Mouse (Mus musculus) heart, postnatal 0 days (tissue): ENCODE data around the gene Cog5. TPM values are rescaled to one million over a fixed set of nuclear protein-coding genes. Genes with fewer than 3 reads are reported as not detected.

Source experiments
- ATAC-seq: fragments of 200-750 bp; cut with Nextera tagmentation; 2 replicates; pipeline ENCODE4 v1.8.0; 2017; ENCODE audit warnings: low read depth, moderate number of reproducible peaks, moderate library complexity; ENCODE audit not compliant: insufficient read depth
- DNase-seq: peaks from one replicate; pipeline ENCODE4 v3.0.0-alpha.2; 2016; ENCODE audit warnings: low spot score
- H3K27ac ChIP-seq: fragments of 300-500 bp; sonication (generic); 2 replicates; pipeline ENCODE4 v1.5.1; 2014; ENCODE audit warnings: low read depth, mild to moderate bottlenecking
- H3K27me3 ChIP-seq: fragments of 300-500 bp; sonication (generic); 2 replicates; pipeline ENCODE4 v1.6.1; 2014; ENCODE audit warnings: low read length, mixed read lengths; ENCODE audit not compliant: control insufficient read depth, insufficient read depth
- H3K36me3 ChIP-seq: fragments of 300-500 bp; sonication (generic); replicated peaks from 2 replicates; pipeline ENCODE4 v1.6.1; 2014; ENCODE audit warnings: low read length, mixed read lengths; ENCODE audit not compliant: control insufficient read depth, insufficient read depth
- H3K4me1 ChIP-seq: fragments of 300-500 bp; sonication (generic); 2 replicates; pipeline ENCODE4 v1.6.1; 2014; ENCODE audit warnings: antibody characterized with exemption; ENCODE audit not compliant: control insufficient read depth, insufficient read depth
- H3K4me2 ChIP-seq: fragments of 300-500 bp; sonication (generic); 2 replicates; pipeline ENCODE4 v1.6.1; 2014; ENCODE audit warnings: low read depth, mild to moderate bottlenecking, low read length, moderate library complexity
- H3K4me3 ChIP-seq: fragments of 300-500 bp; sonication (generic); 2 replicates; pipeline ENCODE4 v1.5.1; 2014; ENCODE audit warnings: low read depth, low read length
- H3K9ac ChIP-seq: fragments of 300-500 bp; sonication (generic); replicated peaks from 2 replicates; pipeline ENCODE4 v1.6.1; 2014; ENCODE audit warnings: low read depth, low read length, mixed read lengths
- H3K9me3 ChIP-seq: fragments of 300-500 bp; sonication (generic); replicated peaks from 2 replicates; pipeline ENCODE4 v1.6.1; 2016; ENCODE audit warnings: low read length; ENCODE audit not compliant: control insufficient read depth
- CTCF ChIP-seq: IDR thresholded peaks from 2 replicates; pipeline ENCODE4 v1.5.1; 2016; ENCODE audit warnings: antibody characterized with exemption, control low read depth, low read depth
- EP300 ChIP-seq: IDR thresholded peaks from 2 replicates; pipeline ENCODE4 v1.6.1; 2016; ENCODE audit warnings: antibody characterized with exemption, low read depth
- WGBS: fragments of 180-500 bp; shearing (Covaris S2); extraction: QIAGEN DNeasy Blood & Tissue Kit; methylation state at CpG from one replicate; pipeline ENCODE4 v1.1.7; 2014; 5-methylcytosine and 5-hydroxymethylcytosine counted together
- polyA plus RNA-seq: library from polyadenylated mRNA; unstranded; fragments of >200 nt; fragmentation: Nextera tagmentation; extraction: Ambion mirVana; gene quantifications from 2 replicates; pipeline ENCODE4 v1.2.1, GENCODE M21; 2015
- total RNA-seq: library from RNA; depleted of rRNA; stranded (reverse); fragments of >200 nt; gene quantifications from 2 replicates; pipeline ENCODE4 v1.2.3, GENCODE M21; 2014; ENCODE audit warnings: low replicate concordance

Cog5 gene
- total and polyA plus RNA-seq, 2 experiments from 2014 or later: 22.4 to 58.4 TPM

DNA sequence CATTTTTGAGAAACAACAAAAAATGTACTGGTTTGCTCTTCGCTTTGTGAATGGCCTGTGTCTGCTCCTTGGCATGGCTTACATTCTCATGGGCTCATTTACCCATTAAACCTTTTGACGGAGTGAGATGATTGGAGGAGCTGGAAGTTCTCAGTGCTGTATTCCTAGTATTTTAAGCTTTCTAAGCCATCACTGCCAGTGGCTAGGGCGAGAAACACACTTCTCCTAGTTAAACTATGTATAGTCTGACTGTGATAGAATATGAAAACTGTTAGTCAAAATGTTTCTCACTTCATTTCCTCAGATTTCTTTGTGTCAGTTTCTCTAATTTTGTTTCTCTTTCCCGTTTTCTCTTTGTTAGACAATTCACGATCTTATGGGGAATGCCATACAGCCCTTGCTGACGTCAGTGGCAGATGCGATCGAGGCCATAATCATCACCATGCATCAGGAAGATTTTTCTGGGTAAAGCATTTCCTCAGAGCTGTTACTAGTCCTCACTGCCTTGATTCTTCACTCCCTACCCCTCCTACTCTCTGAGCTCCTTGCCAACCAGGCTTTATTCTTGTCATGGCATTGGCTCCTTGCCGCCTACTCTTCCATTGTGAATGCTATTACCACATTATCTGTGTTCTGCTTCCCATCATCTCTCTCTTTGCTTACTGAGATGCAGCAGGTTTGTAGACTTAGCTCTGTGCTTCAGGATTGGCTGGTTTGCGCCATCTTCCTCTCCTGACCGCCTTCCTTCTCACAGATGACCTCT, 231.4 kb downstream of the Cog5 start:
- TF ChIP-seq EP300 (no peak), CTCF (no peak)
- Histone ChIP-seq H3K27me3 (no peaks in the 10 kb centered on the region), H3K9me3 (no peaks in the 10 kb centered on the region), H3K4me1 (no peaks in the 10 kb centered on the region), H3K4me3 (no peak overlapping the region), H3K27ac (no peak overlapping the region), H3K4me2 (no peak overlapping the region), H3K9ac (no peak overlapping the region), H3K36me3 (peaks cover 16% of the 10 kb centered on the region; the same call in 1 of the 2 replicates)
- DNase-seq (no peak), ATAC-seq (no peak)
- 94% methylated on average over 11 of the region's 11 CpGs for WGBS

DNA sequence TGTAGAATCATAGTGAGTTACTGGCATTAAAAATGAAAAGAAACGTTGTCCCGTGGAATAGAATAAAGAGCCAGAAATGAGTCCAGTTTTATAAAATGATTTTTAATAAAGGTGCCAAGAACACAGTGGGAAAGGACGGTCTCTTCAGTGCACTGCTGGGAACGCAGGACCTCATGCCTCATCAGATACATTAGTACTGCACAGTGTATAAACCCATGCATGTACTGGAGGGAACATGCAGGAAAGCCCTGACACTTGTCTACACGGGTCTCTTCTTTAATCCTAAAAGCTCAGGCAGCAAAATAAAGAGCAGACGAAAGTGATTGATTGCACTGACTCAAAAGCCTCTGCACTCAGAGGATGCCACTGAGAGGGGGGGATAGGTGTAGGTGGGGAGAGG, 236.0 kb downstream of the Cog5 start:
- H3K4me3 ChIP-seq: no peak overlapping the region
- H3K27me3 ChIP-seq: no peaks in the 10 kb centered on the region
- TF ChIP-seq EP300: no peak
- TF ChIP-seq CTCF: no peak
- no peak for DNase-seq
- peaks cover 16% of the 10 kb centered on the region; the same call in 1 of the 2 replicates for H3K36me3 ChIP-seq
- no peak for ATAC-seq
- 83% methylated on average over 6 of the region's 6 CpGs for WGBS
- H3K4me1 ChIP-seq: peaks cover 4% of the 10 kb centered on the region; the same call in 1 of the 2 replicates
- no peak overlapping the region for H3K9ac ChIP-seq
- no peak overlapping the region for H3K27ac ChIP-seq
- H3K9me3 ChIP-seq: no peaks in the 10 kb centered on the region
- no peak overlapping the region for H3K4me2 ChIP-seq

DNA sequence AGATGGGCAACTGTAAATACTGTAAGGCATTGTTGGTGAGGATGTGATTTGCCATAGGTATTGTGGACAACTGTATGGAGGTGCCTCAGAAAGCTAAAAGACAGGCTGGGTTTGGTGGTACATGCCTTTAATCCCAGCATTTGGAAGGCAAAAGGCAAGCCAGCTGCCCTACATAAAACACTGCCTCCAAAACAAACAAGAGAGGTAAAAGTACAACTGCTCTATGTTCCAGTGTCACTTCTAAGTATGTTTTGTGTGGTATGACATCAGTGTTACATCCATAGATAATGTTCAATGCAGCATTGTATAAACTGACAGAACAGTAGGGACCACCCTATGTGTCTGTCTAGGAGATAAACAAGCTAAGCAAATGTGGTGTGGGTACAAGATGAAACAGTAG, 237.4 kb downstream of the Cog5 start:
- Histone ChIP-seq H3K4me3 (no peak overlapping the region), H3K4me2 (no peak overlapping the region), H3K9ac (no peak overlapping the region), H3K27ac (no peak overlapping the region), H3K4me1 (peaks cover 8% of the 10 kb centered on the region; the same call in 1 of the 2 replicates), H3K36me3 (0 out of 2 replicates have a peak, but pooled peaks cover 6% of the 10 kb centered on the region), H3K27me3 (no peaks in the 10 kb centered on the region), H3K9me3 (no peaks in the 10 kb centered on the region)
- TF ChIP-seq CTCF: no peak
- no peak for TF ChIP-seq EP300
- DNase-seq (no peak), ATAC-seq (no peak)

DNA sequence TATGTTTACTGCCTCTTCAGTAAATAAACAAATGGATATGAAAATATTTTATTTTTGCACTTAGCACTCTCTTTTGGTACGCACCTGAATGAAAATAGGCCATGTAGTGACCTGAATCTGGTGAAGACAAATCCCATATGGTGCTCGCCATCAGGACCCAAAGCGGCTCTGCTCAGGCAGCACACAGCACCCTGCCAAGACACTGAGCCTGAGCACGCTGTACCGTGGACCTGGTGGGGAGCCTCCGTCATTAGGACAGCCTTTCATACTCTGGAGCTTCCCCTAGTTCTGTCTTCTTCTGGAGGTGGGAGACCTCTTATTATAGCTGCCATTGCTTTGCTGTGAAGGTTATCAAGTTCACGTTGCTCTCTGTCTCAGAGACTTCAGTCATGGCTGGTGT, 238.1 kb downstream of the Cog5 start:
- Histone ChIP-seq H3K36me3 (no peaks in the 10 kb centered on the region), H3K27ac (no peak overlapping the region), H3K4me3 (no peak overlapping the region), H3K9ac (no peak overlapping the region), H3K4me1 (peaks cover 8% of the 10 kb centered on the region; the same call in 1 of the 2 replicates), H3K4me2 (no peak overlapping the region), H3K27me3 (no peaks in the 10 kb centered on the region), H3K9me3 (no peaks in the 10 kb centered on the region)
- ATAC-seq: no peak
- TF ChIP-seq EP300 (no peak), CTCF (no peak)
- WGBS: 82% methylated on average over 7 of the region's 7 CpGs
- DNase-seq: no peak

DNA sequence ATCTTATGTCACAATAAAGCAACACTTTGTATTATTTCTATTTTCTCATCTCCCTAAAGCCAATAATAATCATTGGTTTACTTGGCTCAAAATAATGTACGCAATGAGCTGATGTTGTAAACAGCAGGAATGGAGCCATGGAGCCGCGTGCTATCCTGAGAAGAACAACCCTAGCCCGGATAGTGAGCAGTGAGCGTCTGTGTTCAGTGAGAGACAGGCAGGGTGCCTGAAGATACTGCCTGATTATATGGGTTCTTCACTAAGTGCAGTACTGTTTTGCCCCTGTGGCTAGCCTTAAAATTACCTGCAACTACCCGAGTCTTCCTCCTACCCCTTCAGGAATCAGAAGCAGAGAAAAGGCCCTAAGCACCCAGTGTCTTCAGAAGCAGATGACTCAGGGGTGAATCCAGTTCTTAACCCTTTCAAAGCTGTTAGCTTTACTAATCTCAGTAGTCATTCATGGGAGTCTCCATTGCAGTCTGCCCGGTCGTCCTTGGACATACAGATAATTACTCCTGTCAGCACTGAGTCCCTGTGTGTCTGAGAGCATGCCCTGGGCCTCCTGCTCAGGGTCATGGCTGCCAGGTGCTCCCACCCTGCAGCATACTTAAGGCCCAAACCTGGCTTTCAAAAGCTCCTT, 240.5 kb downstream of the Cog5 start:
- Histone ChIP-seq H3K36me3 (no peaks in the 10 kb centered on the region), H3K9me3 (no peaks in the 10 kb centered on the region), H3K4me2 (no peak overlapping the region), H3K27me3 (no peaks in the 10 kb centered on the region), H3K9ac (no peak overlapping the region), H3K4me3 (no peak overlapping the region), H3K27ac (no peak overlapping the region), H3K4me1 (peaks cover 8% of the 10 kb centered on the region; the same call in 1 of the 2 replicates)
- 41% methylated on average over 8 of the region's 8 CpGs for WGBS
- DNase-seq: no peak
- peak; percentile 24; the same call in 1 of the 2 replicates for ATAC-seq
- TF ChIP-seq EP300 (no peak), CTCF (no peak)
